Mouse (Mus musculus) gastrocnemius, postnatal 14 days (tissue): Measurements from ENCODE around the gene Shank1. TPM values are rescaled to one million over a fixed set of nuclear protein-coding genes. Genes with fewer than 3 reads are reported as not detected.

Source experiments
- DNase-seq: peaks from one replicate; pipeline ENCODE4 v3.0.0; 2021; ENCODE audit warnings: mixed read lengths
- intact Hi-C: fragments of 180-260 bp; cut with DNase I; formaldehyde crosslinking; loops from one replicate; pipeline ENCODE4 v1.15.1; 2025; ENCODE audit warnings: low total_unique reads
- total RNA-seq, 2 experiments: library from RNA; stranded (reverse); gene quantifications; 2 replicates each; pipeline ENCODE4 v1.2.3; 2021

Gene Shank1
- total RNA-seq, 2 experiments from 2014 or later = 0.73 to 0.80 TPM

GRCm38 (mm10) chr7:44303346-44304340 lies 6.4 kb upstream of the Shank1 start:
- DNase-seq = no peak
- intact Hi-C loops = no loop called here

- intact Hi-C loops = no loop called here
Observed at GRCm38 (mm10) chr7:44304463-44304774, 5.6 kb upstream of the Shank1 start.

GRCm38 (mm10) chr7:44304775-44305641 lies 5.0 kb upstream of the Shank1 start:
- DNase-seq = peak; percentile 95
- intact Hi-C loops = no loop called here

More at GRCm38 (mm10) chr7:44304463-44304774, 5.6 kb upstream of the Shank1 start:
- DNase-seq = no peak

GRCm38 (mm10) chr7:44305686-44306085 lies 4.4 kb upstream of the Shank1 start:
- DNase-seq = no peak
- intact Hi-C loops = no loop called here

GRCm38 (mm10) chr7:44306516-44307240 lies 3.4 kb upstream of the Shank1 start, which contains the start of gene Clec11a:
Gene Clec11a (minus strand): TSS chr7:44306902.
- DNase-seq = peak; percentile 37

GRCm38 (mm10) chr7:44307261-44308020 lies 2.6 kb upstream of the Shank1 start:
- intact Hi-C loops = no loop called here
- no peak for DNase-seq

More at GRCm38 (mm10) chr7:44306516-44307240, 3.4 kb upstream of the Shank1 start, which contains the start of gene Clec11a:
- intact Hi-C loops = no loop called here

- no peak for DNase-seq
- intact Hi-C loops = no loop called here
Observed at GRCm38 (mm10) chr7:44310285-44310877, 328 bp downstream of the Shank1 start.

- no peak for DNase-seq
- intact Hi-C loops = no loop called here
Observed at GRCm38 (mm10) chr7:44310878-44311712, 1.0 kb downstream of the Shank1 start.

GRCm38 (mm10) chr7:44311713-44312304 lies 1.8 kb downstream of the Shank1 start:
- DNase-seq = no peak
- intact Hi-C loops = no loop called here

GRCm38 (mm10) chr7:44312484-44312883 lies 2.4 kb downstream of the Shank1 start:
- intact Hi-C loops = no loop called here
- DNase-seq = no peak

GRCm38 (mm10) chr7:44317913-44318312 lies 7.9 kb downstream of the Shank1 start:
- DNase-seq = no peak
- intact Hi-C loops = no loop called here

- DNase-seq = no peak
- intact Hi-C loops = no loop called here
Observed at GRCm38 (mm10) chr7:44320886-44321285, 10.8 kb downstream of the Shank1 start.

- intact Hi-C loops = no loop called here
- DNase-seq = no peak
Observed at GRCm38 (mm10) chr7:44322290-44322689, 12.2 kb downstream of the Shank1 start.

- no peak for DNase-seq
- intact Hi-C loops = no loop called here
Observed at GRCm38 (mm10) chr7:44326614-44327013, 16.6 kb downstream of the Shank1 start.

GRCm38 (mm10) chr7:44332336-44332735 lies 22.3 kb downstream of the Shank1 start:
- intact Hi-C loops = no loop called here
- no peak for DNase-seq

- no peak for DNase-seq
- intact Hi-C loops = no loop called here
Observed at GRCm38 (mm10) chr7:44334139-44334538, 24.1 kb downstream of the Shank1 start.
